Mouse (Mus musculus) forebrain, embryonic 13.5 days (tissue): ENCODE data around the gene Rdh5. TPM values are rescaled to one million over a fixed set of nuclear protein-coding genes. Genes with fewer than 3 reads are reported as not detected.

Source experiments
- ATAC-seq: fragments of 200-750 bp; cut with Nextera tagmentation; 2 replicates; pipeline ENCODE4 v1.8.0; 2017
- H3K27ac ChIP-seq: fragments of 300-500 bp; sonication (generic); 2 replicates; pipeline ENCODE4 v1.5.1; 2015; ENCODE audit warnings: inconsistent platforms, mild to moderate bottlenecking, moderate library complexity
- H3K27me3 ChIP-seq: fragments of 300-500 bp; sonication (generic); 2 replicates; pipeline ENCODE4 v1.6.1; 2015; ENCODE audit warnings: mild to moderate bottlenecking, inconsistent platforms
- H3K36me3 ChIP-seq: fragments of 300-500 bp; sonication (generic); 2 replicates; pipeline ENCODE4 v1.6.1; 2015; ENCODE audit warnings: mild to moderate bottlenecking, inconsistent platforms; ENCODE audit not compliant: poor library complexity, severe bottlenecking
- H3K4me1 ChIP-seq: fragments of 300-500 bp; sonication (generic); 2 replicates; pipeline ENCODE4 v1.6.1; 2015; ENCODE audit warnings: inconsistent platforms
- H3K4me2 ChIP-seq: fragments of 300-500 bp; sonication (generic); 2 replicates; pipeline ENCODE4 v1.6.1; 2015; ENCODE audit warnings: inconsistent platforms, mild to moderate bottlenecking, moderate library complexity
- H3K4me3 ChIP-seq: fragments of 300-500 bp; sonication (generic); 2 replicates; pipeline ENCODE4 v1.5.1; 2015; ENCODE audit warnings: mild to moderate bottlenecking, inconsistent platforms
- H3K9ac ChIP-seq: fragments of 300-500 bp; sonication (generic); 2 replicates; pipeline ENCODE4 v1.6.1; 2015; ENCODE audit warnings: mild to moderate bottlenecking, inconsistent platforms
- H3K9me3 ChIP-seq: fragments of 300-500 bp; sonication (generic); replicated peaks from 2 replicates; pipeline ENCODE4 v1.6.1; 2016; ENCODE audit warnings: inconsistent platforms
- WGBS: fragments of 180-500 bp; shearing (Covaris S2); methylation state at CpG from one replicate; pipeline ENCODE4 v1.1.7; 2015; 5-methylcytosine and 5-hydroxymethylcytosine counted together
- polyA plus RNA-seq: library from polyadenylated mRNA; unstranded; fragments of >200 nt; fragmentation: Nextera tagmentation; extraction: Ambion mirVana; gene quantifications from 2 replicates; pipeline ENCODE4 v1.2.1, GENCODE M21; 2015

Rdh5 gene
- polyA plus RNA-seq, 1 experiment from 2014 or later: 16.0 TPM

DNA sequence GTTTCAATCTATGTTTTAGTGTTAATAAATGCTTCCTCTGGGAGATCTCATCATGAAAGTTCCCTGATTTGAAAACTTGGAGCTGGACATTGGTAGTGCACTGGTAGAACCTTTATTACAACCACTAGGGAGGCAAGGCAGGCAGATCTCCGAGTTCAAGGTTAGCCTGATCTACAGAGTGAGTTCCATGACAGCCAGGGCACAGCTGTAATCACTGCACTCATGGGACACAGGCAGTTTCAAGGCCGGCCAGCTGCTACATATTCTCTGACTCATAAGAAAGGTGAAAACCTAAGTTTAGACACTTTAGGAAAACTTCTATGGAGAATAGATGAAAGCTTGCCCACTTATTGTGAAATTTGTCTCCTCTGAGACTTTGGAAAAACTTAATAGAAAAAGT, 43.9 kb downstream of the Rdh5 start:
- WGBS: 93% methylated on average over 2 of the region's 2 CpGs
- no peaks in the 10 kb centered on the region for H3K4me1 ChIP-seq

DNA sequence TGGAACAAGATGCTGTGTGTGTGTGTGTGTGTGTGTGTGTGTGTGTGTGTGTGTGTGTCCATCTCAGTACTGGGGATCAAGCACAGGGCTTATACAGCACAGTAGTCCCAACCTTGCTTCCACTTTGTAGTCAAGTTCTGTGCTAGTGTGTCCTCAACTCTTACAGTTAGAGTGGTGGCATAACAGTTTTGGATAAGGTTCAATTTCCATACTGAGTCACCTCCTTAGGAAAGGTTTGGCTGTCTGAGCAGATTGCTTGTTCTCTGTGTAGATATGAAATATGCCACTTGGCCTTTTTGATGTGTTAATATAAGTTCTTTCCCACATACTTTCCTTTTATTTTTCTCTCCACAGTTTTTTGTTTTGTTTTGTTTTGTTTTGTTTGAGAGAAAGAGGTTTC, 44.4 kb downstream of the Rdh5 start:
- peaks cover 66% of the 10 kb centered on the region for H3K36me3 ChIP-seq
- no peak overlapping the region for H3K27ac ChIP-seq
- ATAC-seq: no peak
- H3K4me3 ChIP-seq: no peak overlapping the region
- H3K4me1 ChIP-seq: no peaks in the 10 kb centered on the region
- no peaks in the 10 kb centered on the region for H3K27me3 ChIP-seq
- no peak overlapping the region for H3K9ac ChIP-seq
- H3K9me3 ChIP-seq: no peaks in the 10 kb centered on the region
- no peak overlapping the region for H3K4me2 ChIP-seq

More for the DNA sequence above, 43.9 kb downstream of the Rdh5 start:
- Histone ChIP-seq H3K4me3 (no peak overlapping the region), H3K4me2 (no peak overlapping the region), H3K36me3 (peaks cover 65% of the 10 kb centered on the region), H3K9me3 (no peaks in the 10 kb centered on the region), H3K27me3 (no peaks in the 10 kb centered on the region), H3K27ac (no peak overlapping the region), H3K9ac (no peak overlapping the region)
- no peak for ATAC-seq

DNA sequence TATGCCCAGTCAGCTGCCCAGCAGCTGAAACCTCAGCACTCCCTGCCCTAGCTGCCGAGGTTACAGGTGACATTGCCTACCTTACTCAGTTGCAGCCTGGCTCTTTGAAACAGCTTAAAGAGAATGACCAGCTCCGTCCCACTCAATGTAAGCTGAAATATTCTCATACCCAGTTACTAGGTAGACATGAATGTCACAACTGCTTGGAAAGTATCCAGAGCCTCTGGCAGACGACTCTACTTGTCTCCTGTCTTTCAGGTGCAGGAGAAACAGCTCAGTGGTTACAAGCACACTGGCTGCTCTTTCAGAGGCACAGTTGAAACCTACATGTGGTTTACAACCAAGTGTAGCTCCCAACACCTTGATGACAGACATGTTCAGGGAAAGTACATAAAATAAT, 52.3 kb downstream of the Rdh5 start:
- ATAC-seq: no peak
- peaks cover 69% of the 10 kb centered on the region for H3K36me3 ChIP-seq

DNA sequence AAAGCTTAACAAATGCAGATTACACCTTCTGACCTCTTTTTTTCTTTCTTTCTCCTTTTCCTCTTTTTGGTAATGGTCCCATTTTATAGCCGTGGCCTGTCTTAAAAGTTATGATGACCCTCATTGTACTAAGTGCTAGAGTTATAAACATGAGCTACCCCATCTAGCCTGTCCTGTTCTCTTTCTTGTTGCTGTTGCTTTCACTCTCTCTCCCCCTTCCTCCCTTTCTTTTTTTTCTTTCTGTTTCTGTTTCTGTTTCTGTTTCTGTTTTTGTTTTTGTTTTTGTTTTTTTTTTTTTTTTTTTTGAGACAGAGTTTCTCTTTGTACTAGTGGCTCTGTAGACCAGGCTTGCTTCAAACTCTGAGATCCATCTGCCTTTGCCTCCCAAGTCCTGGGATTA, 56.2 kb downstream of the Rdh5 start:
- no peaks in the 10 kb centered on the region for H3K27me3 ChIP-seq
- no peaks in the 10 kb centered on the region for H3K4me1 ChIP-seq
- no peak for ATAC-seq
- H3K9ac ChIP-seq: no peak overlapping the region
- WGBS: 88% methylated on average over 1 of the region's 1 CpGs
- H3K36me3 ChIP-seq: peaks cover 44% of the 10 kb centered on the region
- H3K27ac ChIP-seq: no peak overlapping the region
- H3K4me3 ChIP-seq: no peak overlapping the region
- no peaks in the 10 kb centered on the region for H3K9me3 ChIP-seq
- no peak overlapping the region for H3K4me2 ChIP-seq

More for the DNA sequence above, 52.3 kb downstream of the Rdh5 start:
- Histone ChIP-seq H3K4me1 (no peaks in the 10 kb centered on the region), H3K9ac (no peak overlapping the region), H3K27me3 (no peaks in the 10 kb centered on the region), H3K9me3 (no peaks in the 10 kb centered on the region), H3K4me3 (no peak overlapping the region), H3K27ac (no peak overlapping the region), H3K4me2 (no peak overlapping the region)
- 88% methylated on average over 3 of the region's 3 CpGs for WGBS

DNA sequence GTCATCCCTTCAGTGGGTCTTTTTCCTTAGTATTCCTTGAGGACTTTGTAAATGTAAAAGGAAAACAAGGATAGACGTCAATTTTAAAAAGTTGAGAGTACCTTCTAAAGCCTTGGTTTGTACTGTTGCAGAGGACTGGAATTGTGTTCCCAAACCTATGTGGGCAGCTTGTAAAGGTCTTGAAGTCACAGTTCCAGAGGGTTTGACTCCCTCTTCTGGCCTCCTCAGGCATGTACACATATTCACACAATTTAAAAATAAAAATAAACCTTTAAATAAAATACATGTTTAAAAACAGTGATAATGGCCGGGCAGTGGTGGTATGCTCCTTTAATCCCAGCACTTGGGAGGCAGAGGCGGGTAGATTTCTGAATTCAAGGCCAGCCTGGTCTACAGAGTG, 56.6 kb downstream of the Rdh5 start:
- H3K9ac ChIP-seq: no peak overlapping the region
- no peaks in the 10 kb centered on the region for H3K9me3 ChIP-seq
- no peaks in the 10 kb centered on the region for H3K27me3 ChIP-seq
- peaks cover 44% of the 10 kb centered on the region for H3K36me3 ChIP-seq
- 89% methylated on average over 3 of the region's 3 CpGs for WGBS
- no peak overlapping the region for H3K27ac ChIP-seq
- no peak for ATAC-seq
- no peak overlapping the region for H3K4me3 ChIP-seq
- no peak overlapping the region for H3K4me2 ChIP-seq
- no peaks in the 10 kb centered on the region for H3K4me1 ChIP-seq

Other genes starting within 250 kb of the Rdh5 start
- 9.3 and 10.8 TPM in 2 replicates for gene Suox, start 248.8 kb downstream of the Rdh5 start, polyA plus RNA-seq
- 88.3 and 93.1 TPM in 2 replicates for gene Rab5b, start 226.6 kb downstream of the Rdh5 start, polyA plus RNA-seq
- 0.17 and 0.21 TPM in 2 replicates for gene Pmel, start 218.7 kb downstream of the Rdh5 start, polyA plus RNA-seq
- gene Cdk2, start 217.9 kb downstream of the Rdh5 start, polyA plus RNA-seq: 69.9 and 73.7 TPM in 2 replicates
- 3.0 and 3.6 TPM in 2 replicates for gene Dgka, start 178.0 kb downstream of the Rdh5 start, polyA plus RNA-seq
- 49.6 and 50.2 TPM in 2 replicates for gene Pym1, start 175.0 kb downstream of the Rdh5 start, polyA plus RNA-seq
- gene Mmp19, start 132.0 kb downstream of the Rdh5 start, polyA plus RNA-seq: 0.35 and 0.38 TPM in 2 replicates
- gene Dnajc14, start 118.8 kb downstream of the Rdh5 start, polyA plus RNA-seq: 52.2 and 55.9 TPM in 2 replicates
- gene Tmem198b, start 118.5 kb downstream of the Rdh5 start, polyA plus RNA-seq: 14.9 and 16.3 TPM in 2 replicates
- 244 and 278 TPM in 2 replicates for gene Sarnp, start 105.6 kb downstream of the Rdh5 start, polyA plus RNA-seq
- gene Ormdl2, start 101.2 kb downstream of the Rdh5 start, polyA plus RNA-seq: 46.5 and 51.1 TPM in 2 replicates
- 8.9 and 9.0 TPM in 2 replicates for gene Gdf11, start 31.2 kb downstream of the Rdh5 start, polyA plus RNA-seq
- gene Cd63, start 21.9 kb downstream of the Rdh5 start, polyA plus RNA-seq: 127 and 130 TPM in 2 replicates
- gene Bloc1s1, start 1.1 kb upstream of the Rdh5 start, polyA plus RNA-seq: 241 and 243 TPM in 2 replicates
- 0.63 and 0.83 TPM in 2 replicates for gene Itga7, start 10.9 kb upstream of the Rdh5 start, polyA plus RNA-seq
- not detected in 2 replicates for gene Mettl7b, start 38.1 kb upstream of the Rdh5 start, polyA plus RNA-seq
- gene Olfr9, start 66.5 kb upstream of the Rdh5 start, polyA plus RNA-seq: not detected in 2 replicates
- not detected in 2 replicates for gene Olfr763, start 87.9 kb upstream of the Rdh5 start, polyA plus RNA-seq
- not detected in 2 replicates for gene Olfr764-ps1, start 117.0 kb upstream of the Rdh5 start, polyA plus RNA-seq
- not detected in 2 replicates for gene Olfr765, start 127.1 kb upstream of the Rdh5 start, polyA plus RNA-seq
- gene Olfr766-ps1, start 146.1 kb upstream of the Rdh5 start, polyA plus RNA-seq: not detected in 2 replicates
- not detected in 2 replicates for gene Olfr767, start 160.0 kb upstream of the Rdh5 start, polyA plus RNA-seq
- not detected in 2 replicates for gene Olfr768, start 176.5 kb upstream of the Rdh5 start, polyA plus RNA-seq
- gene Olfr769, start 195.0 kb upstream of the Rdh5 start, polyA plus RNA-seq: not detected in 2 replicates
- not detected in 2 replicates for gene Olfr770, start 216.1 kb upstream of the Rdh5 start, polyA plus RNA-seq
- gene Olfr771, start 241.9 kb upstream of the Rdh5 start, polyA plus RNA-seq: not detected in 2 replicates